Mouse (Mus musculus) heart, embryonic 11.5 days (tissue): ENCODE measurements around the gene Fbxo21. TPM values are rescaled to one million over a fixed set of nuclear protein-coding genes. Genes with fewer than 3 reads are reported as not detected.

Source experiments
- ATAC-seq: fragments of 200-750 bp; cut with Nextera tagmentation; replicated peaks from 2 replicates; pipeline ENCODE4 v1.8.0; 2017; ENCODE audit warnings: moderate library complexity; ENCODE audit not compliant: insufficient number of reproducible peaks, low FRiP score, low TSS enrichment
- H3K27ac ChIP-seq: fragments of 300-500 bp; sonication (generic); 2 replicates; pipeline ENCODE4 v1.5.1; 2014; ENCODE audit warnings: mild to moderate bottlenecking, low read depth, low read length
- H3K27me3 ChIP-seq: fragments of 300-500 bp; sonication (generic); 2 replicates; pipeline ENCODE4 v1.6.1; 2014; ENCODE audit warnings: mild to moderate bottlenecking, low read length, mixed read lengths; ENCODE audit not compliant: control insufficient read depth, insufficient read depth
- H3K36me3 ChIP-seq: fragments of 300-500 bp; sonication (generic); 2 replicates; pipeline ENCODE4 v1.6.1; 2014; ENCODE audit warnings: mild to moderate bottlenecking, low read length, moderate library complexity, mixed read lengths; ENCODE audit not compliant: control insufficient read depth, insufficient read depth
- H3K4me1 ChIP-seq: fragments of 300-500 bp; sonication (generic); 2 replicates; pipeline ENCODE4 v1.6.1; 2014; ENCODE audit warnings: low read length; ENCODE audit not compliant: control insufficient read depth, insufficient read depth
- H3K4me2 ChIP-seq: fragments of 300-500 bp; sonication (generic); 2 replicates; pipeline ENCODE4 v1.6.1; 2014; ENCODE audit warnings: mild to moderate bottlenecking, moderate library complexity
- H3K4me3 ChIP-seq: fragments of 300-500 bp; sonication (generic); 2 replicates; pipeline ENCODE4 v1.5.1; 2014; ENCODE audit warnings: low read depth, low read length
- H3K9ac ChIP-seq: fragments of 300-500 bp; sonication (generic); 2 replicates; pipeline ENCODE4 v1.6.1; 2014; ENCODE audit warnings: mild to moderate bottlenecking, low read depth, low read length, moderate library complexity
- H3K9me3 ChIP-seq: fragments of 300-500 bp; sonication (generic); replicated peaks from 2 replicates; pipeline ENCODE4 v1.6.1; 2016; ENCODE audit warnings: low read length; ENCODE audit not compliant: control insufficient read depth
- WGBS: fragments of 180-500 bp; shearing (Covaris S2); extraction: QIAGEN DNeasy Blood & Tissue Kit; methylation state at CpG from one replicate; pipeline ENCODE4 v1.1.7; 2014; ENCODE audit not compliant: insufficient replicate concordance; 5-methylcytosine and 5-hydroxymethylcytosine counted together
- polyA plus RNA-seq: library from polyadenylated mRNA; unstranded; fragments of >200 nt; fragmentation: Nextera tagmentation; extraction: Ambion mirVana; gene quantifications from 2 replicates; pipeline ENCODE4 v1.2.1, GENCODE M21; 2014

The Fbxo21 gene
- polyA plus RNA-seq, 1 experiment from 2014 or later, result 46.2 TPM

- no peaks in the 10 kb centered on the region for H3K36me3 ChIP-seq
- no peaks in the 10 kb centered on the region for H3K9me3 ChIP-seq
- H3K4me2 ChIP-seq, result no peak overlapping the region
- H3K9ac ChIP-seq, result no peak overlapping the region
- H3K4me1 ChIP-seq, result peaks cover 24% of the 10 kb centered on the region
- no peak overlapping the region for H3K27ac ChIP-seq
- no peak overlapping the region for H3K4me3 ChIP-seq
- WGBS, result 68% methylated on average over 10 of the region's 10 CpGs
- ATAC-seq, result no peak
- H3K27me3 ChIP-seq, result no peaks in the 10 kb centered on the region
Measured at GRCm38 (mm10) chr5:118058858-118059257, 82.3 kb downstream of the Fbxo21 start.

DNA sequence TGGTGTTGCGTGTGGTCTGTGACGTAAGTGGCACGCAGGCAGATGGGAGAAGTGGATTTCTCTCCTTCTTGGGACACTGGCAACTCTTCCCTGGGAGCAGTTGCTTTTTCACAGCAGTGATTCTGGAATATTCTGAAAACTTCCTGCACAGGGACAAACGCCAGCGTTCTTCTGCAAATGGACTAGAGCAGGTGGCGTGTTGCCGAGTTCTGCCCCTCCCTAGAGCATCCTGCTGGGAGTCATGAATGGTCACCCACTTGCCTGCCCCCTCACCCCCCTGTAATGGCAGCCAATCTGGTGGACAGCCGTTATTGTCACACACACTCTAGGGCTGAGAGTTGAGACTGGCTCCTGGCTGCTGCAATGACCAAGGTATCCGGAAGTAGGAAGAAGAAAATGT, 83.1 kb downstream of the Fbxo21 start:
- WGBS, result 91% methylated on average over 9 of the region's 9 CpGs
- H3K9ac ChIP-seq, result no peak overlapping the region
- H3K4me1 ChIP-seq, result peaks cover 24% of the 10 kb centered on the region
- no peaks in the 10 kb centered on the region for H3K27me3 ChIP-seq
- no peak overlapping the region for H3K4me2 ChIP-seq
- no peak for ATAC-seq
- no peak overlapping the region for H3K4me3 ChIP-seq
- H3K9me3 ChIP-seq, result no peaks in the 10 kb centered on the region
- no peaks in the 10 kb centered on the region for H3K36me3 ChIP-seq
- H3K27ac ChIP-seq, result no peak overlapping the region

Other genes with a start within 250 kb of the Fbxo21 start
- 0.10 TPM in 1 of 2 replicates, not detected in the other for gene Nos1, start 195.7 kb upstream of the Fbxo21 start, polyA plus RNA-seq
- 17.9 and 21.3 TPM in 2 replicates for gene Tesc, start 51.0 kb downstream of the Fbxo21 start, polyA plus RNA-seq
- gene Fbxw8, start 178.7 kb downstream of the Fbxo21 start, polyA plus RNA-seq, result 16.8 and 18.6 TPM in 2 replicates
- gene Hrk, start 187.9 kb downstream of the Fbxo21 start, polyA plus RNA-seq, result not detected in 2 replicates